Mouse (Mus musculus) heart, postnatal 36 days (tissue): ENCODE data around the gene Cmc2. TPM values are rescaled to one million over a fixed set of nuclear protein-coding genes. Genes with fewer than 3 reads are reported as not detected.
A peak's percentile ranks its signal among the peaks of the same experiment; 100 is the strongest.

ENCODE experiments used
- DNase-seq, 2 experiments: peaks; one replicate each; pipeline ENCODE4 v3.0.0; 2021 to 2022
- intact Hi-C: fragments of 180-260 bp; cut with DNase I; formaldehyde crosslinking; loops from one replicate; pipeline ENCODE4 v1.15.1; 2025
- total RNA-seq, 2 experiments: library from RNA; stranded (reverse); gene quantifications; 2 replicates each; pipeline ENCODE4 v1.2.3; 2021

Cmc2 gene
- total RNA-seq, 2 experiments from 2014 or later, result 63.5 to 72.1 TPM

GRCm38 (mm10) chr8:116863357-116864021 lies 57.8 kb downstream of the Cmc2 start:
- intact Hi-C loops, result no loop called here
- peak; percentile 78 to 83 for DNase-seq

GRCm38 (mm10) chr8:116862191-116862590 lies 59.1 kb downstream of the Cmc2 start:
- DNase-seq, result no peak
- intact Hi-C loops, result no loop called here

GRCm38 (mm10) chr8:116852042-116852441 lies 69.2 kb downstream of the Cmc2 start:
- DNase-seq, result no peak
- intact Hi-C loops, result no loop called here

GRCm38 (mm10) chr8:116848042-116848441 lies 73.2 kb downstream of the Cmc2 start:
- intact Hi-C loops, result no loop called here
- DNase-seq, result no peak

GRCm38 (mm10) chr8:116842678-116843077 lies 78.6 kb downstream of the Cmc2 start:
- no peak for DNase-seq
- intact Hi-C loops, result no loop called here

Other genes with a start within 250 kb of the Cmc2 start
- 1 to 10 TPM; 3.5 to 4.5 TPM for gene Cdyl2, start 188.5 kb downstream of the Cmc2 start, total RNA-seq
- under 1 TPM; 0.95 to 1.00 TPM for gene Cenpn, start 275 bp upstream of the Cmc2 start, total RNA-seq
- 10 to 100 TPM; 14.6 to 17.4 TPM for gene Atmin, start 21.9 kb upstream of the Cmc2 start, total RNA-seq
- under 1 TPM; 0.39 to 0.43 TPM for gene 1700030J22Rik, start 57.5 kb upstream of the Cmc2 start, total RNA-seq
- gene Gcsh, start 72.1 kb upstream of the Cmc2 start, total RNA-seq, result 10 to 100 TPM; 48.8 to 52.0 TPM
- under 1 TPM in 1 of 2 experiments, not detected in 1; 0.08 TPM for gene Pkd1l2, start 161.0 kb upstream of the Cmc2 start, total RNA-seq
- gene Bco1, start 174.4 kb upstream of the Cmc2 start, total RNA-seq, result not detected
- 1 to 10 TPM; 4.5 to 5.1 TPM for gene Gan, start 236.7 kb upstream of the Cmc2 start, total RNA-seq